Mouse (Mus musculus): ENCODE results near the gene Slc39a13.
"Not testable (repeated sequence)": the region's sequence is repeated elsewhere in the genome, so short reads cannot be mapped to it uniquely, and the experiment has no call there.

Gene Slc39a13

DNA sequence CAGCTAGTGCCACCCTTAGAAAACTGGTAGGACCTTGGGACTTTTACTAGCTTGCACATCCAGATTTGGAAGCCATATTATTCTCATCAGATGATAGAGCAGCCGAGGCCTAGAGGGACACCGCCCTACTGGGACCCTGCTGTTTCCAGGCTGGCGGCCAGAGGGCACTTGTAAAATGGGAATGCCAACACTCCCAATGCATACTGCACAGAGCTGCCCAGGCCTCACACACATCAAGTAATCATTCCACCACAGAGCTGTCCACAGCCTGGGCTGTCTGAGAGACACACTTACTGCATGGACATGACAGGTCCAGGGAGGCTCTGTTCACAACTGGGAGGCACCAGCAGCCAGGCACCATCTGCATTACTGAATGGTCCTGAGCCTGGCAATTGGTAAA, 3.8 kb downstream of the Slc39a13 start:
- DNase-seq (ENCODE audit: extremely low read depth, low read depth, low spot score), result no peak

DNA sequence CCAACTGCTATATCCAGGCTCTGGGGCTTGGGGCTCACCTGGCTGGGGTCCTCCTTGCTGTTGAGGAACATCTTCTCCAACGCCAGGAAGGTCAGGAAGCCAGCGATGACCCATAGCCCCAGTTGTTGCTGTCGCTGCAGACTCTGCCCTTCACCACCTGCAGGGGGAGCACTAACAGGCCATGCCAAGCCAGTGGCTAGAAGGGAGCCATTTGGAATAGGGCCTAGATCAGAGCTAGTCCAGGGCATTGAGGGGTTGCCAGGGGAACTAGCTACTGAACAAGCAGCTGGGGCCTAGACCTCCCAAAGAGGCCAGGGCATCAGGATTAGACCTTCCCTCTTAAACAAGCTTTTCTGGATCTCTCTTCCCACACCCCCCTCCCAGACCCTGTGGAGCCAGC, 4.7 kb downstream of the Slc39a13 start:
- no peak for DNase-seq (ENCODE audit: extremely low read depth, low read depth, low spot score)

DNA sequence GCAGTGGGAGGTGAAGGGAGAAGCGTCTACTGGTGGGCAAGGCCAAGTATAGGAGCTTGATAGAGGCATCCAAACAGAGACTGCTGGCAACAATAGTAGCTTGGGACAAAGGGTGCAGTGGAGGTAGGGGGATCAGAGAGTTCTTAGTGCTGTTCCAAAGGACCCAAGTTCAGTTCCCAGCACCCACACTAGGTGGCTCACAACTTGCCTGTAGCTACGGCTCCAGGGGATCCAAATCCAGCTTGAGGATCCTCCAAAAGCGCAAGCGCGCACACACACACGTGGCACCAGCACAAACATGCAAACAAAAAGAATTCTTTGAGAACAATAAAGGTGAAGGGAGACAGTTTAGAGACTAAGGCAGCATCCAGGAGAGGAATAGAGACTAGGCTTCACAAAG, 6.0 kb downstream of the Slc39a13 start:
- no peak for DNase-seq (ENCODE audit: extremely low read depth, low read depth, low spot score)

DNA sequence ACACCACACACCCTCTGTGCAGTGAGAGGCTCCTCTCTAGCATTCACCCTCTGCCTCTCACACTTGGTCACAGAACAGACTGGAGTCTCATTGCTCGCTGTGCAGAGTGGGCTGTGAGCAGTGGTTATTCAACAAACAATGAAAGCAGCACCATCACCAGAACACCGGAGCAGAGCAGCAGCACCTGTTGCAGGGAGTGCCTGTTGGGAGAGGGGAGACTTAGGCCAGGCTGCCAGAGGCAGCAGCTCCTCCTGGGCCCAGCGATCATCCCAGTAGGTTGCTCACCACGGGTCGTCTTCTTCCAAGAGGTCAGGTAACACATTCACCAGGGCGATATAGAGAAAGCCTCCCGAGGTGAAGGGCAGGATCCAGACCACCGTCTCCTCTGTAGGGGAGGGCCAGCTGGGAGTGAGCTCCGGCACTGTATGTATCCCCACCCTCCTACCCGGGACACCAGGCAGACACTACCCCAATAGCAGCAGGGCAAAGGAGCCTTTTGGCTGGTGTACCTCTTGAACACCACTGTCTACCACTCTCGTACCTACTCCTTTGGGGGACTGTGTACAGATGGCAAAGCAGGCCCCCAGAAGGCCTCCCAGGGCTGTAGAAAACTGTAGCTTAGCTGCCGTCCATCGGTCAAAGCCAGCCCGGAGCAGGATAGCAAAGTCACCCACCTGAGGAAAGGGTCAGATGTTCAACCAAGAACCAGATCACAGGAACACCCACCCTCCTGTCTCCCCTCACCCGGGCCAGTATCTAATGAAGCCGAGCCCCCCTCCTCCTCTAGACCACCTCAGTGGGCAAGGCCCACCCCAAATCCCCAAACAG, 7.2 kb downstream of the Slc39a13 start:
- no peak for DNase-seq (ENCODE audit: extremely low read depth, low read depth, low spot score)

DNA sequence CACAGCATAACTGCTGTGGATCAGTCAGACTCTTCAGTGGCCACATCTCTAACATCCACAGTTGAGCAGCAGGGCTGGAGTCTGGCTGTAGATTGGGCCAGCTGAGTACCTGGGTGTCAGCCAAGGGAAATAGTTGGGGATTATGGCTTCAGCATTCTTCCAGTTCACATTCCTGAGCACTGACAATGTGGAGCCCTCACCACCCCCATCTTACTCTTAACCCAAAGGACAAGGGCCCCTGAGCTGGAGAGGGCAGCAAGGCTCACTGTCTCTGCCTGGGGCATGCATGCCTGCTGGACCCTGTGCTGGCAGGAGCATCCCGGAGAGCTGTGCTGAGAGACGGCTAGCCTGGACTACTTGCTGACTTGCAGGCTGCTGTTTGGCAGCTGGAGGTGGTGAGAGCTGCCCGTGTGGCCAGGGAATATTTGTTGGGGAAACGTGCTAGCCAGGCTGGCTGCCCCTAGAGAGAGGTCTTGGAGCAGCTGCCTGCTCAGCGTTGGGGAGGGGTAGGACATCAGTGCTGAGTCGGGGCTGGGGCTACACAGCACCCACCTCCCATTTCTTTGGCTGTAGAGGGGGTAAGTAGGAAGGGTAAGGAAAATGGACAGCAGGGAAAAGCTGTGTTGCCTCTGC, 8.3 kb downstream of the Slc39a13 start:
- no peak for DNase-seq (ENCODE audit: extremely low read depth, low read depth, low spot score)

DNA sequence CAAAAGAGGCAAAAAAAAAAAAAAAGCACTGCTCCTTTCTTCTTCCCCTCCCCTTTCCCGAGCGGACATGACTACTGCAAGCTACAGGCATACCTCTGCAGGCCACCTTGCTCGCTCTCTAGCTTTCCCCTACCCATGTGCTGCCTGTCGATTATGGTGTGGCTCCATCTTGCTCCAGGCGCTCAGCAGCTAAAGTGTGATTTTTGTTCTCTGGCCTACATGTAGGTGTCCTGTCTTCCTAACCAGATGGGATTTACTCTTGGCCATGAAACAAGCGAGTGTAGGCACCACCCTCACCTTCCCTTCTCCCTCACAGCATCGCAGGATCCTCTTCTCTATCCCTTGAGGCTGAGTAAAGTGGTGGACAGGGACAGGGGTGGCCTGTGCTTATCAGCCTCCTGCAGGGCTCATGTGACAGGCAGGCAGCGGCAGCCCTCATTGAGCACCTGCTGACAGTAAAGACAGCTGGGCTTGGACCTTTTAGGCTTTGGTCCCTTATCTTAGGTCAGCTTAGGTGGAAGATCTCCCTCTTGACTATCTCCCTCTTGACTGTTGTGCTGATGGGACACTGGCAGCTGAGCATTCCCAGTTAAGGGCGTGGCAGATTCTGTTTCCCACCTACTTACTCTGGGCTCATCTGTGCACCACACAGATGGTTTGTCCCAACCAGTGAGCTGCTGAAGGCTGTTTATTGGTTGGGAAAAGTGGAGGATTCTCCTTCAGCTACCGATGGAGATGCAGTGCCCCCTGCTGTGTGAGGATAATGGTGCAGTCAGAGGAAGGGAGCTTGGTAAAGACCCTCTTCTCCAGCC, 9.5 kb downstream of the Slc39a13 start:
- no peak for DNase-seq (ENCODE audit: extremely low read depth, low read depth, low spot score)

DNA sequence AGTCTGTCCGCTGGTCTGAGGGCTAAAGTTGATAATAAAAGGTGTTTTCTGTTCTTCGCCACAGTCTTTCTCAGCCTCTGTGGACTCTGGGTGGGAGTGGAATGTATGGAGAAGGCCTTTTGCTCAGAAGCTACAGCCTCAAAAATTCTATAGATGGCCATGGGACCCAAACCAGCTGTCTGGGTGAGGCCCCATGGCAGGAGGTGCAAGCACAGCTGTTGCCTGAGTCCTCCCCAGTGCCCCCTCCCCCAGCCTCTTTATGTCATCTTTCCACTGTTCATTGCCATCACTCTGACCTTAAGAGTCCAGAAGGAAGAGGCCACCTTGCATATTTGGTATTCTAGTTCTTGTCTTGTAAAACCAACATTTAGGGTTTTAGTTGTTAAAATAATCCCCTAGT, 10.8 kb downstream of the Slc39a13 start:
- no peak for DNase-seq (ENCODE audit: extremely low read depth, low read depth, low spot score)

DNA sequence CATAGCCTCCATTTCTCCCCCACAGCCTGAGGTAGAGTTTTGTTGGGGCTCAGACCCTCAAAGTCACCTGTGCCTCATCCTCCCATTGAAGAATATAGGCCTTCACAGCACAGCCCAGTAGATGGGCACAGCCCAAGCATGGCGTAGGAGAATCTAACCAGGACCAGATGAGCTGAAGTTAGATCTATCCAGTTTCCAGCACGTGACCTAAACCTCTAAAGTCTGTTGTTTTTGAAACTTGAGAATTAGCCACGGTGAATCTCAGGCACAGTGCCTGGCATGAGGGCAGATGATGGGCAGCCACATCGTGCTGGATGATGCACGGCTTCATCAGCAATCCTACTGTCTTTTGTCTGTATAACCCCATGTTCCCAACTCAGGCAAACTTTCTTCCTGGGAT, 11.8 kb downstream of the Slc39a13 start:
- DNase-seq (ENCODE audit: extremely low read depth, low read depth, low spot score), result no peak

DNA sequence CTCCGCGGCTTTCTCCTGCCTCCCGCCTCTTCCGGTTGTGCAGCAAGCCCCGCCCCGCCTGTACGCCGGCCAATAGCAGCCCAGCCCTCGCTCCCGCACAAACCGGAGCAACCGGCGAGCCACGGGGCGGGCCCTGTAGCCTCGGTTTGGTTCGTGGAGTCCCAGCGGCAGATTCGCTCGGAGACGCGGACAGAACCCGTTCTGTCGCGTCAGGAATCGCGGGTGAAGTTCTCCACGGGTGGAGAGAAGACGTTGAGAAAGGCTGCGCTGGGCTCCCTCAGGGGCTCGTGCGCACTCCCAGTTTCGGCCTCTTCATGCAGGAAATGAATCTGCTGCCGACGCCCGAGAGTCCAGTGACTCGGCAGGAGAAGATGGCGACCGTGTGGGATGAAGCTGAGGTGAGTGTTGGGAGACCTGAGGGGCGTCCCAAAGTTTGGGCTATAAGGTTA, 16.3 kb downstream of the Slc39a13 start, which contains the start of gene Psmc3:
Gene Psmc3 (plus strand): TSS at position 76 of the 449 bp plus-strand sequence.
- DNase-seq (ENCODE audit: extremely low read depth, low read depth, low spot score), result no peak

DNA sequence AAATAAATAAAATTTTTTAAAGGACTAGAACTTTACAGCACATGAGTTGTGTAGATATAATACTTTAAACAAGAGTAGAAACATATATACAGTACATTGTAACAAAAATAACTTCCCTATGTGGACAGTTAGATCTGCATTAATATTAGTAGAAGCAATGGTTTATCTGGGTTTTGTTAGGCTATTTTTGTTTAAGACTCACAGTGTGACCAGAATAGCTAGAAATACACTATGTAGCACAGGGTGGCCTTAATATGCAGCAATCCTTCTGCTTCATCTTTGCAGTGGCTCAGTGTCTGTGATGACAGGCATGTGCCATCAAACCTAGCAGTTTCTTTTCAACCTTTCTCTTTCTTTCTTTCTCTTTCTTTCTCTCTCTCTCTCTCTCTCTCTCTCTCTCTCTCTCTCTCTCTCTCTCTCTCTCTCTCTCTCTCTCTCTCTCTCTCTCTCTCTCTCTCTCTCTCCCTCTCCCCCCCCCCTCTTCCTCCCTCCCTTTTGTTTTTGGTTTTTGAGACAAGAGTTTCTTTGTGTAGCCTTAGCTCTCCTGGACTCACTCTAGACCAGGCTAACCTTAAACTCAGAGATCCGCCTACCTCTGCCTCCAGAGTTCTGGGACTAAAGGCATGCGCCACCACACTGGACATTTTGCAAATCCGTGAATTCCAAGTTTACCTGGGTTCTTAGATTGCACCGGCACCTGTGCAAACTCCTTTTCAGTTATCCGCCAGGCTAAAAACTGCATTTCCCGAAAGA, 16.9 kb downstream of the Slc39a13 start:
- no peak for DNase-seq (ENCODE audit: extremely low read depth, low read depth, low spot score)

DNA sequence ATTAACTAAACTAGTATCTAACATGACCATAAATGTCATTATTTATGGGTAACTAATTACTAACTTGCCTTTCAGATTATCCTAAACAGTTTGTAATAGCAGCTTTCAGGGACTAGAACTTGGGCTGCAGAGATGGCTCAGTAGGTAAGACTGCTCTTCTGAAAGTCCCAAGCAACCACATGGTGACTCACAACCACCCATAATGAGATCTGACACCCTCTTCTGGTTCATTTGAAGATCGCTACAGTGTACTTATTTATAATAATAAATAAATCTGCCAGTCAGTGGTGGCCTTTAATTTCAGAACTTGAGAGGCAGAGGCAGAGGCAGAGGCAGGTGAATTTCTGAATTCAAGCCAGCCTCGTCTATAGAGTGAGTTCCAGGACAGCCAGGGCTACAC, 17.5 kb downstream of the Slc39a13 start:
- no peak for DNase-seq (ENCODE audit: extremely low read depth, low read depth, low spot score)

DNA sequence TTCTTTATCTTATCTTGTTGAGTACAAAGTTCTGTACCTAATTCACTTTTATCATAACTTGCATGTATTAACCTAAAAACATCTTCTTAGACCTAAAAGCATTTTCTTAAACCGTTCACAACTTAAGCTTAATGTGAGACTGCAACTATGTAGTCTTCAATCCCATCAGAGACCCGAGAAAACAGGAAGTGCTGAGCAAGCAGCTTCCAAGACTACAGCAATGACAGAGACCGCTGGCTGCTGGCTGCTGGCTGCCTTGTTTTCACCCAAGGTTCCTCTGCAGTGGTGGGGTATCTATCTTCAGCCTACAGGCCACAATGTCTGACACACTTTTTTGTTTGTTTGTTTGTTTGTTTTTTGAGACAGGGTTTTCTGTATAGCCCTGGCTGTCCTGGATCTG, 18.3 kb downstream of the Slc39a13 start:
- no peak for DNase-seq (ENCODE audit: extremely low read depth, low read depth, low spot score)

DNA sequence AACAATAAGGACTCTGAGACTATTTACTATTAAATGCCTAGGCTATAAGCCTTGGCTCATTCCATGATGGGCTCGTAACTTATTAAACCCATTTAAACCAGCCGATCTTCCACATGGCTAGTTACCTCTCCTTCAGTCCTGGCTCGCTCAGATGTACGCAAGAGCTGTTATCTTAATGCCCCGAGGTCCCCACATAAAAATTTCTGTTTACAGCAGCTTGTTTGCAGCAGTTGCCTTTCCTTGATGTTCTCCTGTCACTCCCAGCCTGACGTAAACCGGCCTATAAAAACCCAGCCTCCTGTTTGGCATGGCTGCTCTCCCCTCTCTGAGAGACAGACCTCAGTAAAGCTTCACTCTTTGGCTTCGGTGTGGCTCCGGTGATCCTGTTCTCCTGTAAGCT, 22.9 kb downstream of the Slc39a13 start:
- DNase-seq (ENCODE audit: extremely low read depth, low read depth, low spot score), result no peak

DNA sequence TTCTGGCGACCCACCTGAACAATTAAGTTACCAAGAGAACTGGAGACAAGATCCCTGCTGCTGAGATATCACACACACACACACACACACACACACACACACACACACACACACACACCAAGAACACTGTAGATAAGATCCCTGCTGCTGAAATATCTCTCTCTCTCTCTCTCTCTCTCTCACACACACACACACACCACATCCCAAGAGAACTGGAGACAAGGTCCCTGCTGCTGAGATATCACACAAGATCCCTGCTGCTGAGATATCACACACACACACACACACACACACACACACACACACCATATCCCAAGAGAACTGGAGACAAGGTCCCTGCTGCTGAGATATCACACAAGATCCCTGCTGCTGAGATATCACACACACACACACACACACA, 24.4 kb downstream of the Slc39a13 start:
- not testable (repeated sequence) for DNase-seq (ENCODE audit: extremely low read depth, low read depth, low spot score)

DNA sequence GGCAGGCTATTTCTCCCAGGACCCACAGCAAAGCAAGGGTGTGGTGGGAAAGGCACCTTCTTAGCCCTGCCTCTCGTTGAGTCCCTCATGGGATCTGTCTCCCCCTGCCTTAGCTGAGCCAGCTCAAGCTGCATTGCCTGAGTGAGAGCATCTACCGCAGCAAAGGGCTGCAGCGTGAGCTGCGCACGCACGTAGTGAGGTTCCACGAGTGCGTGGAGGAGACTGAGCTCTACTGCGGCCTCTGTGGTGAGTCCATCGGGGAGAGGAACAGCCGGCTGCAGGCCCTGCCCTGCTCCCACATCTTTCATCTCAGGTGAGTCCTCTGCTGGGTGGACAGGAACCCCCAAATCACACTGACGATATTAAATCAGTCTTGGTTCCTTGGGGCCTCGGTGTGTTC, 25.5 kb downstream of the Slc39a13 start:
- DNase-seq (ENCODE audit: extremely low read depth, low read depth, low spot score), result no peak

DNA sequence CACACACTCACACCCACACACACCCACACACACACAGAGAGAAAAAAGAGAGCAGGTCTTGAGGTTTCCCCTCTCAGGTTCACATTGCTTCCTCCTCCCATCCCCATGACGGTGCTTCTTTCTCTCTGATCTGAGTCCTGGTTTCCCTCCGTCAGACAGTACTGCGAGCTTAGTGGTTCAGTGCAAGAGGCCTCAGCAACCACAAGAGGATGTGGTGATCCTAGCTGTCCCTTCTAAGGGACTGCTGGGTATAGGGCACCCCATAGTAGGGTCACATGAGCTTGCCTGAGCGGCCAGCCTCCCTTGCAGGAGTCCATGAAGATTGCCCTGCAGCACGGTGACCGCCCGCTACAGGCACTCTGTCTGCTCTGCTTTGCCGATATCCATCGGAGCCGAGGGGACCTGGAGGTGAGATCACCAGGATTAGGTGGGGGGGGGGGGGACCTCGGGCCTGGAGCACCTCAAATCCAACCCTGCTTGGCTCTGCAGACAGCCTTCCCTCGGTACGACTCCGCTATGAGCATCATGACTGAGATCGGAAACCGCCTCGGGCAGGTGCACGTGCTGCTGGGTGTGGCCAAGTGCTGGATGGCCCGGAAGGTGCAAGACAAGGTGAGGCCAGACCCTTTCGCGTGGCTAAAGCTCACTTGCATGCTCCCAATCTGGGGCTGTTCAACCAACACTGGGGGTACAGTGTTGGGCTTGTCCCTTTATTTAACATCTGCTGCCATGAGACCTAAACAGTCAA, 27.4 kb downstream of the Slc39a13 start:
- DNase-seq (ENCODE audit: extremely low read depth, low read depth, low spot score), result no peak

DNA sequence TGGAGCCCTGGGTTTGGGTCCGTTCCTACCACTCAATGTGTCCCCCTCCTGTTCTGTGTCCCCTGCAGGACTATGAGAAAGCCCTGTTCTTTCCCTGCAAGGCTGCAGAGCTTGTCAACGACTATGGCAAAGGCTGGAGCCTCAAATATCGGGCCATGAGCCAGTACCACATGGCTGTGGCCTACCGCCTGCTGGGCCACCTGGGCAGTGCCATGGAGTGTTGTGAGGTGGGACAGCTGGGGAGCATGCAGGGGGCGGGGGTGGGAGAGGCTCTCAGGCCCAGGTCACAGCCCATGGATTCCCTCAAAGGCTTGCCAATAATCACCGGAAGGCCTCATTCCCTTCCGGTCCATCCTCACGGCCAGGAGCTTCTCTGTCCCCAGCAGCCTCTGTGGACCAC, 28.4 kb downstream of the Slc39a13 start:
- no peak for DNase-seq (ENCODE audit: extremely low read depth, low read depth, low spot score)

DNA sequence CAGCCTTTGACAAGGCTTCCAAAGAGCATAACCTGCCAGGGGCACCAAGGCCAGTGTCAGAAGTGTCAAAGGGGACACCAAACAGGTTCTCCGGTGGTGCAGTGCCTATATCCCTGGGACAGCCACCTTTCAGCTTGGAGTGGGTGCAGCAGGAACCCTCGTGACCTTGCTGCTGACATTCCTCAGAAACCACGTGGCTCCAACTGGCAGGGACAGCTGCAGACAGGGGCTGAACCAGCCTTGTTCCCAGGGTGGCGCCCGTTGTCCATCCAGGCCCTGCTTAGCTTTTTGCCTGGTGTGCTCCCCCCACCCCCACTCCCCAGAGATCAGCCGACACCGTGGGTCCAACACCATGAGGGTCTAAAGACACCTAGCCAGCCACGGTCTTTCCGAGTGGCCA, 34.8 kb downstream of the Slc39a13 start, which contains the start of gene Rapsn:
Gene Rapsn (plus strand): TSS at position 236 of the 400 bp plus-strand sequence.
- peak; percentile 14 for DNase-seq (ENCODE audit: extremely low read depth, low read depth, low spot score)

DNA sequence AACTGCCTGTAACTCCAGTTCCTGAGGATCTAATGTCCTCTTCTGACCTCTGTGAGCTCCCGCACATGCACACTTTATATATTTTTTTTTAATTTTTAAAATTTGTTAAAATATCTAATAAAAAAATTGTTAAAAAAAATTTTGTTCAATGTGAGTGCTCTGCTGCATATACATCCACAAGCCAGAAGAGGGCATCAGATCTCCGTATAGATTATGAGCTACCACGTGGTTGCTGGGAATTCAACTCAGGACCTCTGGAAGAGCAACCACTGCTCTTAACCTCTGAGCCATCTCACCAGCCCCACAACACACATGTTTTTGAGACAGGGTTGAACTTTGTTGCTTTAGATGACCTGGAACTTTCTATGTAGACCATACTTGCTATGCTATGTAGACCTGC, 37.2 kb downstream of the Slc39a13 start:
- no peak for DNase-seq (ENCODE audit: extremely low read depth, low read depth, low spot score)

DNA sequence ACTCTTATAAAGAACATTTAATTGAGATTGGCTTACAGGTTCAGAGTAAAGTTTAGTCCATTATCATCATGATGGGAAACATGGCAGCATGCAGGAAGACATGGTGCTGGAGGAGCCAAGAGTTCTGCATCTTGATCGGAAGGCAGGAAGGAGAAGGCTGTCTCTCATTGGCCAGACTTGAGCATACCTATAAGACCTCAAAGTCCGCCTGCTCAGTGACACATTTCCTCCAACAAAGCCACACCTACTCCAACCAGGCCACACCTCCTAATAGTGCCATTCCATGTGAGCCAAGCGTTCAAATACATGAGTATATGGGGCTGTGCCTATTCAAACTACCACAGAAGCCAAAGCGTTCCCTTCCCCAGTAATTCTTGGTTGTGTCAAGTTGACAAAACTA, 39.0 kb downstream of the Slc39a13 start:
- DNase-seq (ENCODE audit: extremely low read depth, low read depth, low spot score), result no peak

Data from fat pad, adult 2 months (tissue).